Comparison of ENCODE assay signal across 21 mouse cellular contexts in genomic region chr7:140897863-140898262, GRCm38 (mm10). TPM values are rescaled to one million over a fixed set of nuclear protein-coding genes. Genes with fewer than 3 reads are reported as not detected.
"Had no signal": no experiment of that assay in that cellular context is flagged by ENCODE, and none has a peak within 500 bp of the region (broad histone marks: within the 10 kb centered on the region; RNA-seq: fewer than 3 reads in every experiment).

No protein-coding gene starts in this region.

- H3K4me3 ChIP-seq: midbrain, embryonic 10.5 days; midbrain, embryonic 12.5 days; myocyte; neural tube, embryonic 13.5 days; neural tube, embryonic 15.5 days had no signal

- DNase-seq: lung, adult 18-20 months; lung, embryonic 14.5 days; lung, postnatal 10 days; lung, postnatal 4 days; midbrain, embryonic 14.5 days; retina, postnatal 1 day; right cerebral cortex, adult 18-20 months; right cerebral cortex, postnatal 25 days; right cerebral cortex, postnatal 4 days; spleen, adult 18-20 months; thymus, adult 18-20 months; thymus, postnatal 14 days; thymus, postnatal 36 days had no signal

- H3K4me2 ChIP-seq: lung, embryonic 14.5 days; midbrain, embryonic 12.5 days; neural tube, embryonic 13.5 days; neural tube, embryonic 15.5 days had no signal

- H3K27me3 ChIP-seq: midbrain, embryonic 12.5 days; neural tube, embryonic 13.5 days; neural tube, embryonic 15.5 days had no signal

- H3K9me3 ChIP-seq: midbrain, embryonic 10.5 days; midbrain, embryonic 12.5 days; neural tube, embryonic 13.5 days; neural tube, embryonic 15.5 days had no signal

- ATAC-seq: midbrain, embryonic 16.5 days had no signal

- H3K27ac ChIP-seq: midbrain, embryonic 10.5 days; midbrain, embryonic 12.5 days; neural tube, embryonic 13.5 days; neural tube, embryonic 15.5 days had no signal

- H3K9ac ChIP-seq: lung, embryonic 14.5 days; midbrain, embryonic 12.5 days; neural tube, embryonic 15.5 days had no signal

- H3K4me1 ChIP-seq: midbrain, embryonic 10.5 days; midbrain, embryonic 12.5 days had no signal

RNA-seq across cellular contexts. Expression of gene Cox8b, which starts 2.4 kb away (rescaled TPM):
- total RNA-seq: megakaryocyte, adult 5-6 weeks; megakaryocyte-erythroid progenitor cell, adult 5-6 weeks had no signal
- polyA plus RNA-seq: lung, embryonic 14.5 days; midbrain, embryonic 10.5 days; midbrain, embryonic 12.5 days; midbrain, embryonic 14.5 days; midbrain, embryonic 16.5 days had no signal

RNA-seq across cellular contexts. Expression of gene Nlrp6, which starts 22.8 kb away (rescaled TPM):
- total RNA-seq: megakaryocyte, adult 5-6 weeks had no signal
